Mouse (Mus musculus) liver, postnatal 0 days (tissue): ENCODE data around the gene Aqp6.

Experiments used
- CTCF ChIP-seq: sonication (generic); IDR thresholded peaks from 2 replicates; pipeline ENCODE4 v1.5.1; 2016; ENCODE audit warnings: antibody characterized with exemption, low read depth
- EP300 ChIP-seq: IDR thresholded peaks from 2 replicates; pipeline ENCODE4 v1.6.1; 2016; ENCODE audit warnings: antibody characterized with exemption, low read depth, mild to moderate bottlenecking

DNA sequence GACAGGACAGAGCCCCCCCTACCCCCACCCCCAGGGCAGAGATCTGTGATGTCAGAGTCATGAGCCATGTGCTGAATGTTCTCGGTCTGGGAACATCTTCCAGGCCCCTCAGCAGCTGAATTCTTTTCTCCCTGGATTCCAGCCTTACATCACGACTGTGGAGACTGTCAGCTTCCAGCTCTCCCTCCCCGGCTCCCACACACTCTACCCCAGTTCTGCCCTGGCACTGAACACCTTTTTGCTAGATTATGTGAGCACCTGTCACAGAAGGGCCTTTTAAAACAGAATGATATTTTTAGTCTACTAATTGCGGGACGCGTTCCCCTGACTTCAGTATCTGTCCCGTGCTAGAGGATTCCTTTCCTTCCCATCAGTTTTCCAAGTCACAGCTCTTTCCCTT, 10.4 kb downstream of the Aqp6 start:
- no peak for TF ChIP-seq CTCF
- no peak for TF ChIP-seq EP300
